Mouse (Mus musculus): Measurements from ENCODE around the gene Fancc. TPM values are rescaled to one million over a fixed set of nuclear protein-coding genes. Genes with fewer than 3 reads are reported as not detected.

Fancc gene
- polyA plus RNA-seq, 1 experiment, result 8.1 TPM

- Histone ChIP-seq H3K79me2 (ENCODE audit: control insufficient read depth, insufficient read depth) (no peaks in the 10 kb centered on the region), H3ac (ENCODE audit: control insufficient read depth, insufficient read length) (no peak overlapping the region), H3K36me3 (ENCODE audit: control insufficient read depth, insufficient read depth) (peaks cover 26% of the 10 kb centered on the region), H3K4me2 (ENCODE audit: low read depth) (no peak overlapping the region), H3K27me3 (ENCODE audit: control insufficient read depth, insufficient read depth, insufficient read length) (no peaks in the 10 kb centered on the region), H3K4me3 (no peak overlapping the region)
- TF ChIP-seq POLR2A (IDR thresholded peaks at IDR 0.05; ENCODE audit: insufficient read length, low read depth) (no peak), USF1 (IDR thresholded peaks at IDR 0.05; ENCODE audit: low read depth) (no peak), CEBPB (IDR thresholded peaks at IDR 0.05; ENCODE audit: insufficient read depth, poor library complexity, severe bottlenecking) (no peak), E2F4 (IDR thresholded peaks at IDR 0.05; ENCODE audit: insufficient read depth) (no peak), MYOD1 (IDR thresholded peaks at IDR 0.05; ENCODE audit: control insufficient read depth in 1 of 3, insufficient read length in 2 of 3, low read depth in 2 of 3) (no peak), TCF12 (IDR thresholded peaks at IDR 0.05; ENCODE audit: insufficient read depth, poor library complexity, severe bottlenecking) (no peak), REST (IDR thresholded peaks at IDR 0.05; ENCODE audit: insufficient read depth, insufficient read length) (no peak), POLR2AphosphoS2 (IDR thresholded peaks at IDR 0.05; ENCODE audit: insufficient read length, low read depth) (no peak), MYOG (IDR thresholded peaks at IDR 0.05; ENCODE audit: control insufficient read depth in 1 of 3, insufficient read depth in 1 of 3, insufficient read length in 2 of 3, low read depth in 2 of 3) (no peak), SRF (IDR thresholded peaks at IDR 0.05; ENCODE audit: control insufficient read depth, insufficient read length, low read depth) (no peak), MAX (IDR thresholded peaks at IDR 0.05; ENCODE audit: low read depth) (no peak), TCF3 (IDR thresholded peaks at IDR 0.05; ENCODE audit: insufficient read length, low read depth) (no peak)
These were observed 25.8 kb upstream of the Fancc start for GRCm38 (mm10) chr13:63522832-63523231.

- no peaks in the 10 kb centered on the region for H3K79me2 ChIP-seq (ENCODE audit: control insufficient read depth, insufficient read depth)
- no peak overlapping the region for H3K4me2 ChIP-seq (ENCODE audit: low read depth)
- peaks cover 30% of the 10 kb centered on the region for H3K36me3 ChIP-seq (ENCODE audit: control insufficient read depth, insufficient read depth)
- TF ChIP-seq POLR2A (IDR thresholded peaks at IDR 0.05; ENCODE audit: insufficient read length, low read depth) (no peak), CEBPB (IDR thresholded peaks at IDR 0.05; ENCODE audit: insufficient read depth, poor library complexity, severe bottlenecking) (no peak), E2F4 (IDR thresholded peaks at IDR 0.05; ENCODE audit: insufficient read depth) (no peak), REST (IDR thresholded peaks at IDR 0.05; ENCODE audit: insufficient read depth, insufficient read length) (no peak), TCF12 (IDR thresholded peaks at IDR 0.05; ENCODE audit: insufficient read depth, poor library complexity, severe bottlenecking) (no peak), TCF3 (IDR thresholded peaks at IDR 0.05; ENCODE audit: insufficient read length, low read depth) (no peak), USF1 (IDR thresholded peaks at IDR 0.05; ENCODE audit: low read depth) (no peak), SRF (IDR thresholded peaks at IDR 0.05; ENCODE audit: control insufficient read depth, insufficient read length, low read depth) (no peak), MAX (IDR thresholded peaks at IDR 0.05; ENCODE audit: low read depth) (no peak), MYOD1 (IDR thresholded peaks at IDR 0.05; ENCODE audit: control insufficient read depth in 1 of 3, insufficient read length in 2 of 3, low read depth in 2 of 3) (no peak), MYOG (IDR thresholded peaks at IDR 0.05; ENCODE audit: control insufficient read depth in 1 of 3, insufficient read depth in 1 of 3, insufficient read length in 2 of 3, low read depth in 2 of 3) (no peak), POLR2AphosphoS2 (IDR thresholded peaks at IDR 0.05; ENCODE audit: insufficient read length, low read depth) (no peak)
- no peak overlapping the region for H3ac ChIP-seq (ENCODE audit: control insufficient read depth, insufficient read length)
- no peak overlapping the region for H3K4me3 ChIP-seq
- H3K27me3 ChIP-seq (ENCODE audit: control insufficient read depth, insufficient read depth, insufficient read length), result no peaks in the 10 kb centered on the region
These were observed 23.0 kb upstream of the Fancc start for GRCm38 (mm10) chr13:63520110-63520509.

GRCm38 (mm10) chr13:63516535-63516934 is 19.5 kb upstream of the Fancc start:
- Histone ChIP-seq H3K27me3 (ENCODE audit: control insufficient read depth, insufficient read depth, insufficient read length) (no peaks in the 10 kb centered on the region), H3K4me2 (ENCODE audit: low read depth) (no peak overlapping the region), H3K79me2 (ENCODE audit: control insufficient read depth, insufficient read depth) (no peaks in the 10 kb centered on the region), H3K36me3 (ENCODE audit: control insufficient read depth, insufficient read depth) (peaks cover 22% of the 10 kb centered on the region), H3ac (ENCODE audit: control insufficient read depth, insufficient read length) (no peak overlapping the region), H3K4me3 (no peak overlapping the region)
- TF ChIP-seq POLR2AphosphoS2 (IDR thresholded peaks at IDR 0.05; ENCODE audit: insufficient read length, low read depth), result no peak
- no peak for TF ChIP-seq E2F4 (IDR thresholded peaks at IDR 0.05; ENCODE audit: insufficient read depth)

- peaks cover 24% of the 10 kb centered on the region for H3K36me3 ChIP-seq (ENCODE audit: control insufficient read depth, insufficient read depth)
- H3K27me3 ChIP-seq (ENCODE audit: control insufficient read depth, insufficient read depth, insufficient read length), result no peaks in the 10 kb centered on the region
- TF ChIP-seq CEBPB (IDR thresholded peaks at IDR 0.05; ENCODE audit: insufficient read depth, poor library complexity, severe bottlenecking) (no peak), SRF (IDR thresholded peaks at IDR 0.05; ENCODE audit: control insufficient read depth, insufficient read length, low read depth) (no peak), USF1 (IDR thresholded peaks at IDR 0.05; ENCODE audit: low read depth) (no peak), TCF12 (IDR thresholded peaks at IDR 0.05; ENCODE audit: insufficient read depth, poor library complexity, severe bottlenecking) (no peak), MAX (IDR thresholded peaks at IDR 0.05; ENCODE audit: low read depth) (no peak)
- H3K4me3 ChIP-seq, result no peak overlapping the region
- H3ac ChIP-seq (ENCODE audit: control insufficient read depth, insufficient read length), result no peak overlapping the region
- no peak overlapping the region for H3K4me2 ChIP-seq (ENCODE audit: low read depth)
- no peaks in the 10 kb centered on the region for H3K79me2 ChIP-seq (ENCODE audit: control insufficient read depth, insufficient read depth)
These were observed 18.5 kb upstream of the Fancc start for GRCm38 (mm10) chr13:63515542-63515941.

- no peak overlapping the region for H3K4me3 ChIP-seq
- no peak for TF ChIP-seq MAX (IDR thresholded peaks at IDR 0.05; ENCODE audit: low read depth)
- TF ChIP-seq SRF (IDR thresholded peaks at IDR 0.05; ENCODE audit: control insufficient read depth, insufficient read length, low read depth), result no peak
- TF ChIP-seq MYOD1 (IDR thresholded peaks at IDR 0.05; ENCODE audit: control insufficient read depth in 1 of 3, insufficient read length in 2 of 3, low read depth in 2 of 3), result no peak
- TF ChIP-seq USF1 (IDR thresholded peaks at IDR 0.05; ENCODE audit: low read depth), result no peak
- TF ChIP-seq POLR2AphosphoS2 (IDR thresholded peaks at IDR 0.05; ENCODE audit: insufficient read length, low read depth), result no peak
- TF ChIP-seq POLR2A (IDR thresholded peaks at IDR 0.05; ENCODE audit: insufficient read length, low read depth), result no peak
- TF ChIP-seq CEBPB (IDR thresholded peaks at IDR 0.05; ENCODE audit: insufficient read depth, poor library complexity, severe bottlenecking), result no peak
- no peak for TF ChIP-seq TCF12 (IDR thresholded peaks at IDR 0.05; ENCODE audit: insufficient read depth, poor library complexity, severe bottlenecking)
- no peak for TF ChIP-seq REST (IDR thresholded peaks at IDR 0.05; ENCODE audit: insufficient read depth, insufficient read length)
- no peak for TF ChIP-seq E2F4 (IDR thresholded peaks at IDR 0.05; ENCODE audit: insufficient read depth)
- TF ChIP-seq TCF3 (IDR thresholded peaks at IDR 0.05; ENCODE audit: insufficient read length, low read depth), result no peak
- H3K36me3 ChIP-seq (ENCODE audit: control insufficient read depth, insufficient read depth), result peaks cover 21% of the 10 kb centered on the region
- H3K79me2 ChIP-seq (ENCODE audit: control insufficient read depth, insufficient read depth), result no peaks in the 10 kb centered on the region
- no peaks in the 10 kb centered on the region for H3K27me3 ChIP-seq (ENCODE audit: control insufficient read depth, insufficient read depth, insufficient read length)
- H3K4me2 ChIP-seq (ENCODE audit: low read depth), result no peak overlapping the region
- H3ac ChIP-seq (ENCODE audit: control insufficient read depth, insufficient read length), result no peak overlapping the region
These were observed 17.9 kb upstream of the Fancc start for GRCm38 (mm10) chr13:63514931-63515360.

All from myocyte (in vitro differentiated cells).